Mouse (Mus musculus) urinary bladder, postnatal 25 days (tissue): ENCODE data around the gene Cd300lf.

ENCODE experiments used
- DNase-seq: peaks from one replicate; pipeline ENCODE4 v3.0.0; 2022; ENCODE audit warnings: low spot score

The Cd300lf gene

DNA sequence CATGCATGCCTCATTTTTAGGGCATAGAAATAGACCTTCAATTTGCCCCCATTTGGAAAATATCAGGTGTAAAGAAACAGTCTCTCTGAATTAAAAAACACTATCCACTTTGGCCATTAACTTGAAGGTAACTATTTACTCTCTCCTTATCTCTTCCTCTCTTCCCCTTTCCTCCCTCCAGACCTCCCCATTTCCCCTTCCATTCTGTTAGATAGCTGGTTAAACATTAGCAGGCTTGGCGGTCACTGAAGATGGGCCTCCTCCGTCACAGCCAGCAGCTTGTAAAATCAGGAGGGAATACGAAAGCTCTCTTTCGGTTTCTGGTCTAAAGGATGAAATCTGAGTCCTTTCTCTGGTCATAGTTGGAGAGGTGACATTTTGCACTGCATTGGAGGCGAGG lies 57.9 kb downstream of the Cd300lf start:
- no peak for DNase-seq

- DNase-seq, result no peak
Measured at GRCm38 (mm10) chr11:115075407-115075806, 58.4 kb downstream of the Cd300lf start.

GRCm38 (mm10) chr11:115073002-115073401 lies 60.8 kb downstream of the Cd300lf start:
- no peak for DNase-seq

DNA sequence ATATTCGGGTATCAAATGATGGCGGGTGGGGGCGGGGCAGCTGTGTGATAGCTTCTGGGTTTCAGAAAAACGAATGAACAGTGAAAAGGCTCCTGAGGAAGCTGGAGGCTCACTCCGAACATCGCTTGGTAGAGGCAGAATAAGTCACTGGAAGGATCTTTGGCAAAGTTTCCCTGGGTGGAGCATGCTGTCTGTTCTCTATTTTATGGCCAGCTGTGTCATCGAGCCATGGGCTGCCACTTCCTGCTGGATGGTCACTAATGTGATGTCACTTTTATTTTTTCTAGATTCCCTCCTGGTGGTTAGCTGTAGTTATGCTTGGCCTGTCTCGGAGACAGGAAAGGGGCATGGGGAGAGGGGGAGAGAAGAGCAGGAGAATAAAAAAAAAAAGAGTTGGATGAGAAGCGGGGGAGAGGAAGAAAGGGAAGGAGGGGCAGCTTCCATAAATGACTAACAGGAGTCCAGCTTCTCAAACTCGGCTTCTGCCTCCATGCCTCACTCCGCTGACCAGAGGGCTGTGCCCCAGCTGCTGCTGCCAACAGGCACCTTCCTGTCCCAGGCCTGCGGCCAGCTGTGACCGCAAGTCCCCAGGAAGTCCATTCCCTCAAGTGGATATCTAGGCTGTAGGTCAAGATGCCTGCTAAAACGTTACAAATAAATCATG lies 62.0 kb downstream of the Cd300lf start:
- DNase-seq, result peak; percentile 16

- DNase-seq, result no peak
Measured at GRCm38 (mm10) chr11:115071015-115071551, 62.7 kb downstream of the Cd300lf start.

- no peak for DNase-seq
Measured at GRCm38 (mm10) chr11:115066768-115067167, 67.0 kb downstream of the Cd300lf start.
